Mouse (Mus musculus): ENCODE results near the gene Vmn2r25. TPM values are rescaled to one million over a fixed set of nuclear protein-coding genes. Genes with fewer than 3 reads are reported as not detected.
"Not testable (repeated sequence)": the region's sequence is repeated elsewhere in the genome, so short reads cannot be mapped to it uniquely, and the experiment has no call there.

Vmn2r25 gene
- not detected for total RNA-seq (2021)

GRCm38 (mm10) chr6:123853363-123853762, at the start of gene Vmn2r25:
Gene Vmn2r25, minus strand, starts transcription at chr6:123853463.
- DNase-seq (ENCODE audit: low spot score); intact Hi-C loops (cut with DNase I): not testable (repeated sequence)

DNA sequence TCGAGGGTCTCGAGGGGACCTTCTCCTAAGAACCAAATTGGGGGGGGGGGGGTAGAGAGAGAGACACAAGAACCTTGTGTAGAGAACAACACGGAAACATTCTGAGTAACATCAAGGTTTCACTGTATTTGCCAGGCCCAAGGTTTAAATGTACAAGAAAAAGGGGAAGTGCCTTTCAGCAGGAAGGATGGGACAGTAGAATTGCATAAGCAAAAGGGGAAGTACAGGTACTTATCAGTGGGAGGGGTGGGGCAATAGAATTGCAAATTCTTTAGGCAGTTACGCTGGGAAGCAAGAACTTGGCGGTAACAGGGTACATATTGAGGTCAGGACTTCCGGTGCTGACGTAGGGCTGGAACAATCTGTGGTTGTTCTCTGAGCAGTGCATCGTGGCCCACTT, 33.3 kb downstream of the Vmn2r25 start:
- intact Hi-C loops (cut with DNase I) = no loop called here

GRCm38 (mm10) chr6:123810291-123810690, 43.0 kb downstream of the Vmn2r25 start:
- intact Hi-C loops (cut with DNase I); DNase-seq (ENCODE audit: low spot score): not testable (repeated sequence)

More for the DNA sequence above, 33.3 kb downstream of the Vmn2r25 start:
- no peak for DNase-seq (ENCODE audit: low spot score)

GRCm38 (mm10) chr6:123793746-123794145, 59.5 kb downstream of the Vmn2r25 start:
- intact Hi-C loops (cut with DNase I) = no loop called here
- no peak for DNase-seq (ENCODE audit: low spot score)

- no peak for DNase-seq (ENCODE audit: low spot score)
- intact Hi-C loops (cut with DNase I) = no loop called here
These were observed 68.4 kb downstream of the Vmn2r25 start for GRCm38 (mm10) chr6:123784857-123785256.

DNA sequence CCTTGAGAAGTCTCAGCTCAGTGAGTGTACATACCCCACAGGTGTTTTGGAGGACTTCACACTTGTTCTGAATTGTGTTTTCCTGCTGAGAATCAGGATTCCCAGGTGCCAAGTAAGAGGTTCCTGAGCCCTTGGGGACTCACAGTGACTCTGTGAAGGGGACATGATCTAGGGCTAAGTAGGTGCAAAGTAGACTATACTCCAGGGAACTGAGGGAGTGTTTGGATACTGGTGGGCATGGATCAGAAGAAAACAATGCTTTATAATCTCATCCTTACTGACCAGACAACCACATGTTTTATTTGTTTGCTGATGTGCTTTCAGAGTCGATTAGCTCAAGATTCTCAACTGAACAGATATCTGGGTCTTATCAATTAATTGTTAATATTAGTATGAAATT, 74.7 kb downstream of the Vmn2r25 start, which contains the start of gene Vmn2r24:
Gene Vmn2r24, plus strand, starts transcription at position 301 of the 400 bp plus-strand sequence.
- DNase-seq (ENCODE audit: low spot score) = no peak
- intact Hi-C loops (cut with DNase I) = no loop called here

Other genes with a start within 250 kb of the Vmn2r25 start
- not detected for gene Vmn2r22, start 202.7 kb downstream of the Vmn2r25 start, total RNA-seq (2021)
- gene Vmn2r23, start 150.8 kb downstream of the Vmn2r25 start, total RNA-seq (2021) = not detected
- gene Vmn2r24, start 74.6 kb downstream of the Vmn2r25 start, total RNA-seq (2021) = not detected
- gene Vmn2r26, start 171.1 kb upstream of the Vmn2r25 start, total RNA-seq (2021) = under 1 TPM in 1 of 2 experiments, not detected in 1; 0.03 TPM